Mouse (Mus musculus) liver, embryonic 11.5 days (tissue): ENCODE measurements around the gene Adamtsl1. TPM values are rescaled to one million over a fixed set of nuclear protein-coding genes. Genes with fewer than 3 reads are reported as not detected.

ENCODE experiments used
- ATAC-seq: fragments of 200-750 bp; cut with Nextera tagmentation; replicated peaks from 2 replicates; pipeline ENCODE4 v1.8.0; 2017; ENCODE audit warnings: moderate number of reproducible peaks, mild to moderate bottlenecking, moderate TSS enrichment, moderate library complexity; ENCODE audit not compliant: low FRiP score
- DNase-seq: peaks from one replicate; pipeline ENCODE4 v3.0.0-alpha.2; 2017; ENCODE audit warnings: low spot score
- H3K27ac ChIP-seq: fragments of 300-500 bp; sonication (generic); 2 replicates; pipeline ENCODE4 v1.5.1; 2014; ENCODE audit warnings: mild to moderate bottlenecking, low read depth, low read length, control low read depth
- H3K27me3 ChIP-seq: fragments of 300-500 bp; sonication (generic); replicated peaks from 2 replicates; pipeline ENCODE4 v1.6.1; 2014; ENCODE audit warnings: low read length, mixed read lengths; ENCODE audit not compliant: control insufficient read depth, insufficient read depth
- H3K36me3 ChIP-seq: fragments of 300-500 bp; sonication (generic); 2 replicates; pipeline ENCODE4 v1.6.1; 2014; ENCODE audit warnings: mild to moderate bottlenecking, low read length, moderate library complexity, mixed read lengths; ENCODE audit not compliant: control insufficient read depth, insufficient read depth
- H3K4me1 ChIP-seq: fragments of 300-500 bp; sonication (generic); replicated peaks from 2 replicates; pipeline ENCODE4 v1.6.1; 2014; ENCODE audit warnings: low read length, mixed read lengths; ENCODE audit not compliant: control insufficient read depth, insufficient read depth
- H3K4me2 ChIP-seq: fragments of 300-500 bp; sonication (generic); 2 replicates; pipeline ENCODE4 v1.6.1; 2014; ENCODE audit warnings: mild to moderate bottlenecking, control low read depth, moderate library complexity
- H3K4me3 ChIP-seq: fragments of 300-500 bp; sonication (generic); 2 replicates; pipeline ENCODE4 v1.5.1; 2014; ENCODE audit warnings: low read depth, low read length, control low read depth
- H3K9ac ChIP-seq: fragments of 300-500 bp; sonication (generic); 2 replicates; pipeline ENCODE4 v1.6.1; 2014; ENCODE audit warnings: low read depth, low read length, control low read depth
- H3K9me3 ChIP-seq: fragments of 300-500 bp; sonication (generic); 2 replicates; pipeline ENCODE4 v1.6.1; 2016; ENCODE audit warnings: low read length, inconsistent platforms, mixed read lengths; ENCODE audit not compliant: control insufficient read depth
- WGBS: fragments of 180-500 bp; shearing (Covaris S2); extraction: QIAGEN DNeasy Blood & Tissue Kit; methylation state at CpG from one replicate; pipeline ENCODE4 v1.1.7; 2014; 5-methylcytosine and 5-hydroxymethylcytosine counted together
- polyA plus RNA-seq: library from polyadenylated mRNA; unstranded; fragments of >200 nt; fragmentation: Nextera tagmentation; extraction: Ambion mirVana; gene quantifications from 2 replicates; pipeline ENCODE4 v1.2.1, GENCODE M21; 2014

The Adamtsl1 gene
- polyA plus RNA-seq, 1 experiment from 2014 or later, result 4.9 TPM

GRCm38 (mm10) chr4:86274663-86275062 lies 760.7 kb downstream of the Adamtsl1 start:
- Histone ChIP-seq H3K4me2 (no peak overlapping the region), H3K9me3 (no peaks in the 10 kb centered on the region), H3K36me3 (no peaks in the 10 kb centered on the region), H3K27ac (no peak overlapping the region), H3K9ac (no peak overlapping the region), H3K27me3 (no peaks in the 10 kb centered on the region), H3K4me3 (no peak overlapping the region), H3K4me1 (no peaks in the 10 kb centered on the region)
- DNase-seq, result no peak
- ATAC-seq, result no peak
- 76% methylated on average over 2 of the region's 2 CpGs for WGBS

- no peaks in the 10 kb centered on the region for H3K4me1 ChIP-seq
- no peak overlapping the region for H3K9ac ChIP-seq
- 71% methylated on average over 14 of the region's 14 CpGs for WGBS
- H3K27ac ChIP-seq, result no peak overlapping the region
- no peaks in the 10 kb centered on the region for H3K36me3 ChIP-seq
- no peaks in the 10 kb centered on the region for H3K9me3 ChIP-seq
- no peak for ATAC-seq
- H3K4me2 ChIP-seq, result no peak overlapping the region
- no peak overlapping the region for H3K4me3 ChIP-seq
- no peaks in the 10 kb centered on the region for H3K27me3 ChIP-seq
- DNase-seq, result no peak
Measured at GRCm38 (mm10) chr4:86276021-86276813, 762.2 kb downstream of the Adamtsl1 start.

DNA sequence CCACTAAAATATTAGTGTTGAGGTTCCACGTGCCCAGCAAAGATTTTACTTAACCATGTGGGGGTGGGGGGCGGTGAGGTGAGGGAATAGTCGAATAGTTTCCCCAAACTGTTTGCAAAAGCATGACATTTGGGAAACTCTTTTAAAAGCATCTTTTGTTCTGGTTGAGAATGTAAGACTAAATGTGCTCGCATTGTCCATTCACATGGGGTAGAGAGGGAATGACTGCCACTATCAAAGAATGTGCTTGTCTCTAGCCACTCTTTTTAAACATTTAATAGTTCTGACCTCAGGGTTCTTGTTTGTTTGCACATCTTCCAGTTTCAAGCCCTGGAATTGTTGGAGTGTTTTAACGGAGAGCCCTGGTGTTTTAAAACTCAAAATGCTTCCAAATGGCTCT lies 764.6 kb downstream of the Adamtsl1 start:
- ATAC-seq (no peak), DNase-seq (no peak)
- Histone ChIP-seq H3K9me3 (no peaks in the 10 kb centered on the region), H3K4me1 (no peaks in the 10 kb centered on the region), H3K4me3 (no peak overlapping the region), H3K36me3 (no peaks in the 10 kb centered on the region), H3K4me2 (no peak overlapping the region), H3K27me3 (no peaks in the 10 kb centered on the region), H3K9ac (no peak overlapping the region), H3K27ac (no peak overlapping the region)
- 64% methylated on average over 5 of the region's 5 CpGs for WGBS

DNA sequence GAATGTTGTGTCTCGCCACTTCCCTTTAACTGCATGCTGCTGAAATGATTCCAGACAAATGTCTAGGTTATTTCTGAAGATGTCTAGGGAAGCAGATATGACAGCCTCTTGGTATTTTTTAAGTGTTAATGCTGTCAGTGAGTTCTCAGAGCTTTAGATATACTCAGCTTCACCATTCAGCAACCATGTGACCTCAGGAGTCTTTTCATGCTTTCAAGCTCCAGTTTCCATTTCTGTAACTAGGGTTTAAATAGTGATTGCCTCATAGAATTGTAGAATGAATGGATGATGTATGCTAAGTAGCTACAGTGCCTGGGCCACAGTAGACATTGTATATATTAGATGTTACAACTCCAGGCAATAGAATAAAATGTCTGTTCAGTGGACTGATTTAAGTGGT lies 772.6 kb downstream of the Adamtsl1 start:
- Histone ChIP-seq H3K36me3 (no peaks in the 10 kb centered on the region), H3K27me3 (no peaks in the 10 kb centered on the region), H3K27ac (no peak overlapping the region), H3K9me3 (no peaks in the 10 kb centered on the region), H3K9ac (no peak overlapping the region), H3K4me2 (no peak overlapping the region), H3K4me1 (no peaks in the 10 kb centered on the region), H3K4me3 (no peak overlapping the region)
- no peak for ATAC-seq
- DNase-seq, result no peak
- WGBS, result 72% methylated on average over 1 of the region's 1 CpGs

DNA sequence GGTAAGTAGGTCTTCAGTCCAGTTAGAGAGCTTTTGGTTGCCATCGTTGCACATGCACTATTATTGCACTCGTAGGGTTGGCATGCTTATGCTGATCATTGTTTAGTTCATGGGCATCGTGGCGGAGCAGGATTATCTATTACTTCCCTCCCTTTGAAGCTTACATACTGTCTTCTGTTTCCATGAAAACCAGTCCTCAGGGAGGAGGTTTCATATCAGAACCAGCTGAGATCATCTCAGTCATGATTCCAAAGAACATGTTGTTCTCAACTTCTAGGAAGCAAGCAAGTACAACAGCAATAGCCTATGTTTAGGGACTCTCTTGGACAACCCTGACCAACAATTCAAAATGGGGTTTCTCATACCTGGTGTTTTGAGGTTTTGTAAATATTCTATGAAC lies 774.3 kb downstream of the Adamtsl1 start:
- Histone ChIP-seq H3K27ac (no peak overlapping the region), H3K4me3 (no peak overlapping the region), H3K9me3 (no peaks in the 10 kb centered on the region), H3K27me3 (no peaks in the 10 kb centered on the region), H3K9ac (no peak overlapping the region), H3K4me2 (no peak overlapping the region), H3K4me1 (no peaks in the 10 kb centered on the region), H3K36me3 (no peaks in the 10 kb centered on the region)
- DNase-seq (no peak), ATAC-seq (no peak)
- WGBS, result 83% methylated on average over 4 of the region's 4 CpGs

- H3K27ac ChIP-seq, result no peak overlapping the region
Measured at GRCm38 (mm10) chr4:86289511-86290273, 775.7 kb downstream of the Adamtsl1 start.

DNA sequence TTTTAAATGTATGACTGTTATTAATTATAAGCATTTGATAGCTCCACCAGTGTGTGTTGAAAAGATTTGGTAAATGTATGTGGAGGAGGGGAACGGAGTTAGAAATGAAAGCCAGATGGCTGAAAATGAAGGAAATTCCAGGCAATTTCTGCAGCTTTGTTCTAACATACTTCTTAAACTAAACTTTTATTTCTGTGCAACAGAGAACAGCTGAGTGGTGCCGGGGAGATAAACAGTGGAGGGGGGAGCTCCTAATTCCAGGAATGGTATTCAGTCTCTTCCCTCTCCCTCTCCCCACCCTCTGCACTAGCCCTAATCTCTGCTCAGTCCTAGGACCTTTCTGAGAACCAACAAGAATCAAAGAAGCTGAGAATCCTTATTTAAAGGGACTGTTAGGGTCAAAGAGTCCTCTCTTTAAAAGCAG lies 780.9 kb downstream of the Adamtsl1 start:
- H3K9ac ChIP-seq, result no peak overlapping the region
- H3K4me3 ChIP-seq, result no peak overlapping the region
- no peak for ATAC-seq
- no peaks in the 10 kb centered on the region for H3K36me3 ChIP-seq
- no peak overlapping the region for H3K27ac ChIP-seq
- H3K27me3 ChIP-seq, result no peaks in the 10 kb centered on the region
- WGBS, result 49% methylated on average over 2 of the region's 2 CpGs
- no peak for DNase-seq
- no peaks in the 10 kb centered on the region for H3K9me3 ChIP-seq
- H3K4me1 ChIP-seq, result no peaks in the 10 kb centered on the region
- H3K4me2 ChIP-seq, result no peak overlapping the region

More at GRCm38 (mm10) chr4:86289511-86290273, 775.7 kb downstream of the Adamtsl1 start:
- no peak for ATAC-seq
- Histone ChIP-seq H3K9ac (no peak overlapping the region), H3K4me2 (no peak overlapping the region), H3K4me1 (no peaks in the 10 kb centered on the region), H3K9me3 (no peaks in the 10 kb centered on the region), H3K36me3 (no peaks in the 10 kb centered on the region), H3K4me3 (no peak overlapping the region), H3K27me3 (no peaks in the 10 kb centered on the region)
- whole genome bisulfite sequencing, result 71% methylated on average over 12 of the region's 12 CpGs
- no peak for DNase-seq

GRCm38 (mm10) chr4:86301469-86301868 lies 787.5 kb downstream of the Adamtsl1 start:
- DNase-seq (no peak), ATAC-seq (no peak)
- H3K27ac ChIP-seq, result no peak overlapping the region

More at GRCm38 (mm10) chr4:86301469-86301868, 787.5 kb downstream of the Adamtsl1 start:
- Histone ChIP-seq H3K4me1 (no peaks in the 10 kb centered on the region), H3K36me3 (no peaks in the 10 kb centered on the region), H3K9ac (no peak overlapping the region), H3K27me3 (no peaks in the 10 kb centered on the region), H3K4me2 (no peak overlapping the region), H3K9me3 (no peaks in the 10 kb centered on the region), H3K4me3 (no peak overlapping the region)
- 82% methylated on average over 6 of the region's 6 CpGs for WGBS
